Mouse (Mus musculus) neural tube, embryonic 14.5 days (tissue): ENCODE measurements around the gene Gm34653. TPM values are rescaled to one million over a fixed set of nuclear protein-coding genes. Genes with fewer than 3 reads are reported as not detected.
"Not testable (repeated sequence)": the region's sequence is repeated elsewhere in the genome, so short reads cannot be mapped to it uniquely, and the experiment has no call there.

ENCODE experiments used
- ATAC-seq: fragments of 200-750 bp; cut with Nextera tagmentation; 2 replicates; pipeline ENCODE4 v1.8.0; 2017; ENCODE audit warnings: low read depth, mild to moderate bottlenecking, moderate TSS enrichment, moderate library complexity
- H3K27ac ChIP-seq: fragments of 300-500 bp; sonication (generic); 2 replicates; pipeline ENCODE4 v1.5.1; 2014; ENCODE audit warnings: low read depth, mild to moderate bottlenecking, control low read depth, low read length, moderate library complexity, mixed read lengths
- H3K27me3 ChIP-seq: fragments of 300-500 bp; sonication (generic); 2 replicates; pipeline ENCODE4 v1.6.1; 2014; ENCODE audit warnings: low read length; ENCODE audit not compliant: control insufficient read depth, insufficient read depth
- H3K36me3 ChIP-seq: fragments of 300-500 bp; sonication (generic); 2 replicates; pipeline ENCODE4 v1.6.1; 2014; ENCODE audit warnings: low read length, mixed read lengths; ENCODE audit not compliant: control insufficient read depth, insufficient read depth
- H3K4me1 ChIP-seq: fragments of 300-500 bp; sonication (generic); 2 replicates; pipeline ENCODE4 v1.6.1; 2014; ENCODE audit warnings: low read length; ENCODE audit not compliant: control insufficient read depth, insufficient read depth
- H3K4me2 ChIP-seq: fragments of 300-500 bp; sonication (generic); 2 replicates; pipeline ENCODE4 v1.6.1; 2014; ENCODE audit warnings: mild to moderate bottlenecking, low read depth, low read length, control low read depth
- H3K4me3 ChIP-seq: fragments of 300-500 bp; sonication (generic); 2 replicates; pipeline ENCODE4 v1.5.1; 2014; ENCODE audit warnings: low read depth, low read length, control low read depth, mixed read lengths
- H3K9ac ChIP-seq: fragments of 300-500 bp; sonication (generic); replicated peaks from 2 replicates; pipeline ENCODE4 v1.6.1; 2014; ENCODE audit warnings: low read depth, mild to moderate bottlenecking, control low read depth, low read length, mixed read lengths
- H3K9me3 ChIP-seq: fragments of 300-500 bp; sonication (generic); 2 replicates; pipeline ENCODE4 v1.6.1; 2016; ENCODE audit warnings: low read length; ENCODE audit not compliant: control insufficient read depth
- WGBS: fragments of 180-500 bp; shearing (Covaris S2); extraction: QIAGEN DNeasy Blood & Tissue Kit; methylation state at CpG from one replicate; pipeline ENCODE4 v1.1.7; 2014; 5-methylcytosine and 5-hydroxymethylcytosine counted together
- polyA plus RNA-seq: library from polyadenylated mRNA; unstranded; fragments of >200 nt; fragmentation: Nextera tagmentation; extraction: Ambion mirVana; gene quantifications from 2 replicates; pipeline ENCODE4 v1.2.1, GENCODE M21; 2014

Gene Gm34653
- polyA plus RNA-seq, 1 experiment from 2014 or later: not detected

- H3K4me2 ChIP-seq: no peak overlapping the region
- no peak overlapping the region for H3K27ac ChIP-seq
- no peaks in the 10 kb centered on the region for H3K9me3 ChIP-seq
- no peaks in the 10 kb centered on the region for H3K27me3 ChIP-seq
- no peak overlapping the region for H3K4me3 ChIP-seq
- H3K36me3 ChIP-seq: peaks cover 27% of the 10 kb centered on the region
- H3K4me1 ChIP-seq: 0 out of 2 replicates have a peak, but pooled peaks cover 3% of the 10 kb centered on the region
- H3K9ac ChIP-seq: no peak overlapping the region
- WGBS: 95% methylated on average over 1 of the region's 1 CpGs
- ATAC-seq: no peak
Observed at GRCm38 (mm10) chr2:34809568-34809967, 23.2 kb upstream of the Gm34653 start.

GRCm38 (mm10) chr2:34810775-34811174 lies 22.0 kb upstream of the Gm34653 start:
- H3K4me2 ChIP-seq: no peak overlapping the region
- H3K4me3 ChIP-seq: no peak overlapping the region
- no peak overlapping the region for H3K27ac ChIP-seq
- 94% methylated on average over 3 of the region's 3 CpGs for whole genome bisulfite sequencing
- peaks cover 19% of the 10 kb centered on the region for H3K36me3 ChIP-seq
- H3K27me3 ChIP-seq: no peaks in the 10 kb centered on the region
- H3K9me3 ChIP-seq: no peaks in the 10 kb centered on the region
- no peak overlapping the region for H3K9ac ChIP-seq
- H3K4me1 ChIP-seq: no peaks in the 10 kb centered on the region
- ATAC-seq: no peak

- Histone ChIP-seq H3K27ac (no peak overlapping the region), H3K27me3 (no peaks in the 10 kb centered on the region), H3K9ac (no peak overlapping the region), H3K4me3 (no peak overlapping the region), H3K9me3 (no peaks in the 10 kb centered on the region), H3K36me3 (peaks cover 23% of the 10 kb centered on the region), H3K4me1 (no peaks in the 10 kb centered on the region), H3K4me2 (no peak overlapping the region)
- no peak for ATAC-seq
- WGBS: 87% methylated on average over 7 of the region's 7 CpGs
Observed at GRCm38 (mm10) chr2:34812706-34813105, 20.1 kb upstream of the Gm34653 start.

GRCm38 (mm10) chr2:34815893-34816292 lies 16.9 kb upstream of the Gm34653 start:
- not testable (repeated sequence) for H3K4me2 ChIP-seq, ATAC-seq, H3K27ac ChIP-seq, H3K27me3 ChIP-seq, H3K4me3 ChIP-seq, H3K4me1 ChIP-seq, H3K9ac ChIP-seq, H3K9me3 ChIP-seq
- 97% methylated on average over 2 of the region's 2 CpGs for WGBS
- H3K36me3 ChIP-seq: peaks cover 20% of the 10 kb centered on the region

GRCm38 (mm10) chr2:34818492-34818891 lies 14.3 kb upstream of the Gm34653 start:
- ATAC-seq: no peak
- no peak overlapping the region for H3K27ac ChIP-seq
- H3K27me3 ChIP-seq: no peaks in the 10 kb centered on the region
- H3K36me3 ChIP-seq: peaks cover 9% of the 10 kb centered on the region
- H3K4me3 ChIP-seq: no peak overlapping the region
- H3K9ac ChIP-seq: no peak overlapping the region
- H3K9me3 ChIP-seq: no peaks in the 10 kb centered on the region
- H3K4me1 ChIP-seq: no peaks in the 10 kb centered on the region
- no peak overlapping the region for H3K4me2 ChIP-seq
- 87% methylated on average over 2 of the region's 2 CpGs for WGBS

- WGBS: under 1% methylated on average over 51 of the region's 57 CpGs
Observed at GRCm38 (mm10) chr2:34825827-34826459, 6.9 kb upstream of the Gm34653 start, which contains the start of gene Fbxw2. Gene Fbxw2, minus strand, starts transcription at chr2:34826311.

GRCm38 (mm10) chr2:34826460-34827231 lies 6.2 kb upstream of the Gm34653 start:
- Histone ChIP-seq H3K27me3 (no peaks in the 10 kb centered on the region), H3K4me2 (peak overlapping the region; percentile 86), H3K9me3 (0 out of 2 replicates have a peak, but pooled peaks cover 2% of the 10 kb centered on the region), H3K9ac (peak overlapping the region; percentile 91), H3K36me3 (no peaks in the 10 kb centered on the region; the same call in 1 of the 2 replicates), H3K4me1 (peaks cover 9% of the 10 kb centered on the region), H3K4me3 (peak overlapping the region; percentile 100), H3K27ac (peak overlapping the region; percentile 76)
- ATAC-seq: peak; percentile 21; the same call in 1 of the 2 replicates
- 39% methylated on average over 20 of the region's 21 CpGs for WGBS

More at GRCm38 (mm10) chr2:34825827-34826459, 6.9 kb upstream of the Gm34653 start, which contains the start of gene Fbxw2:
- peak; percentile 98 for ATAC-seq
- Histone ChIP-seq H3K4me3 (peak within 1 kb of the TSS; percentile 100), H3K4me1 (peaks cover 9% of the 10 kb centered on the region), H3K27me3 (no peaks in the 10 kb centered on the region), H3K9ac (peak within 1 kb of the TSS; percentile 91), H3K9me3 (0 out of 2 replicates have a peak, but pooled peaks cover 2% of the 10 kb centered on the region), H3K36me3 (no peaks in the 10 kb centered on the region; the same call in 1 of the 2 replicates), H3K27ac (peak within 1 kb of the TSS; percentile 76), H3K4me2 (peak within 1 kb of the TSS; percentile 86)

- no peak overlapping the region for H3K4me3 ChIP-seq
- no peak overlapping the region for H3K9ac ChIP-seq
- H3K4me1 ChIP-seq: peaks cover 9% of the 10 kb centered on the region
- H3K36me3 ChIP-seq: no peaks in the 10 kb centered on the region; the same call in 1 of the 2 replicates
- 0 out of 2 replicates have a peak, but pooled peaks cover 2% of the 10 kb centered on the region for H3K9me3 ChIP-seq
- no peak overlapping the region for H3K4me2 ChIP-seq
- no peaks in the 10 kb centered on the region for H3K27me3 ChIP-seq
- WGBS: 92% methylated on average over 4 of the region's 4 CpGs
- no peak overlapping the region for H3K27ac ChIP-seq
- no peak for ATAC-seq
Observed at GRCm38 (mm10) chr2:34827591-34827990, 5.2 kb upstream of the Gm34653 start.

- no peak overlapping the region for H3K27ac ChIP-seq
- H3K4me2 ChIP-seq: no peak overlapping the region
- no peak overlapping the region for H3K4me3 ChIP-seq
- 94% methylated on average over 1 of the region's 1 CpGs for WGBS
- H3K27me3 ChIP-seq: no peaks in the 10 kb centered on the region
- H3K9ac ChIP-seq: no peak overlapping the region
- H3K9me3 ChIP-seq: 0 out of 2 replicates have a peak, but pooled peaks cover 2% of the 10 kb centered on the region
- H3K36me3 ChIP-seq: no peaks in the 10 kb centered on the region
- peaks cover 9% of the 10 kb centered on the region for H3K4me1 ChIP-seq
- no peak for ATAC-seq
Observed at GRCm38 (mm10) chr2:34828026-34828425, 4.8 kb upstream of the Gm34653 start.
